10 mouse cellular contexts compared by ENCODE assay signal in the genomic region with DNA sequence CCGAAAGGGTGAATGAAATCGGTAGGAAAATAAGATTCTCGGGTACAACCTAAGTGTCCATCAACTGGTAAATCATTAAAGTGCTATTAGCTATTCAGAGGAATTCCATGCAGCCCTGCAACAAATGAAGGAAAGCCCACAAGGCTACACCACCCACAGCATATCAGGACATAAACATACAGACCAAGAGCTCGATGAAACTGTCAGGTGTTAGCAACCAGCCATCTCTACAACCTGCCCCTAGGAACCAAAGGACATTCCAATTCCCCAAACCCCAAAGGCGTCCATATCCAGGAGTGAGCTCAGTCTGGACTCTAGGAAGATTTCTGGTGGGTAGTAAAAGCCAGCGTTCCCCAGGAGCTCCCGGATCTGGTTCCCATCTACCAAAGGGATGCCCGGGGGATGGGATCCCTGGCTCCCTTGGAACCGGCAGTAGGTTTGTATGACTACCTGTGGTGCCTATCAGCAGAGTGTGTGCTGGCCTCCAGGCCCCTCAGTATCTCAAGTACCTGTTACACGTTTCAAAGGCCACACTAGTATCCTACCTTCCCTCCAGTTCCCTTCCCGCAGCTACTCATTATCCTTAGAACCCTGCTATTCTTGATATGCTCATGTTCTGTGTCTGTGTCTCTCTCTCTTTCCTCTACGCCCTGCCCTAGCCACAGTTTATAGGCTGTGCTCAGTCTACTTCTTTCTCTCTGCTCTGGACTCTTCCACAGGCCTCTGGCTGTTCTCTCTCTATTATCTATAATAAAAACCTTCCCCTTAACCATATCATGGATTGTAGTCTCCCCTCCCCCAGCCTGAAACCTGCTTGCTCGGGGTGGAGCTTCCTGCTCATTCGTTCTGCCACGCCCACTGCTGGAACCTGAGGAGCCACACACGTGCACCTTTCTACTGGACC. TPM values are rescaled to one million over a fixed set of nuclear protein-coding genes. Genes with fewer than 3 reads are reported as not detected.
A peak's percentile ranks its signal among the peaks of the same experiment; 100 is the strongest.
DNase-seq lines count a peak whose midpoint lies in the region; ATAC-seq and TF ChIP-seq lines count a peak whose summit lies in the region.
"Had no signal": no experiment of that assay in that cellular context is flagged by ENCODE, and none has a peak within 500 bp of the region (broad histone marks: within the 10 kb centered on the region; RNA-seq: fewer than 3 reads in every experiment).

No protein-coding gene starts in this region.

- ATAC-seq in embryonic facial prominence, embryonic 11.5 days (replicated peaks; ENCODE audit: insufficient number of reproducible peaks, low FRiP score, low TSS enrichment, low read depth), result peak; percentile 73; the same call in 1 of the 2 replicates
- peak; percentile 95 for ATAC-seq in intestine, embryonic 16.5 days

- no peak overlapping the region for H3K4me2 ChIP-seq in embryonic facial prominence, embryonic 11.5 days (ENCODE audit: low read depth, low read length)
- peak overlapping the region; percentile 36 for H3K4me2 ChIP-seq in intestine, embryonic 16.5 days (ENCODE audit: low read depth, low read length)
- peak overlapping the region; percentile 46 for H3K4me2 ChIP-seq in myocyte (ENCODE audit: low read depth)

- H3K27me3 ChIP-seq in kidney, adult 2 months (replicated peaks; ENCODE audit: control insufficient read depth, insufficient read depth, low read length), result no peaks in the 10 kb centered on the region
- no peaks in the 10 kb centered on the region for H3K27me3 ChIP-seq in embryonic facial prominence, embryonic 11.5 days (ENCODE audit: control insufficient read depth, insufficient read depth, low read length)
- H3K27me3 ChIP-seq in intestine, embryonic 16.5 days (replicated peaks; ENCODE audit: control insufficient read depth, insufficient read depth, low read length), result no peaks in the 10 kb centered on the region
- H3K27me3 ChIP-seq in myocyte (ENCODE audit: control insufficient read depth, insufficient read depth, insufficient read length), result no peaks in the 10 kb centered on the region

- H3K36me3 ChIP-seq in kidney, adult 2 months (ENCODE audit: control insufficient read depth, insufficient read depth, low read length), result no peaks in the 10 kb centered on the region
- H3K36me3 ChIP-seq in embryonic facial prominence, embryonic 11.5 days (replicated peaks; ENCODE audit: control insufficient read depth, insufficient read depth, low read depth, low read length), result no peaks in the 10 kb centered on the region
- no peaks in the 10 kb centered on the region for H3K36me3 ChIP-seq in intestine, embryonic 16.5 days (ENCODE audit: control insufficient read depth, insufficient read depth, low read length)
- H3K36me3 ChIP-seq in myocyte (ENCODE audit: control insufficient read depth, insufficient read depth), result no peaks in the 10 kb centered on the region

- no peak for TF ChIP-seq POLR2A in kidney, adult 2 months (IDR thresholded peaks at IDR 0.05; ENCODE audit: low read depth, low read length)
- no peak for TF ChIP-seq POLR2A in myocyte (IDR thresholded peaks at IDR 0.05; ENCODE audit: insufficient read length, low read depth)

- no peak for TF ChIP-seq CTCF in kidney, adult 2 months (conservative IDR thresholded peaks at IDR 0.05; ENCODE audit: insufficient read depth, insufficient read length, low read depth, low read length)

- peak overlapping the region; percentile 9; the same call in 1 of the 2 replicates for H3K27ac ChIP-seq in kidney, adult 2 months (ENCODE audit: insufficient read depth, low read depth, low read length)
- no peak overlapping the region for H3K27ac ChIP-seq in embryonic facial prominence, embryonic 11.5 days (replicated peaks; ENCODE audit: low read depth, low read length)
- peak overlapping the region; percentile 85 for H3K27ac ChIP-seq in intestine, embryonic 16.5 days (ENCODE audit: low read length)
- H3K27ac ChIP-seq: macrophage had no signal

- H3K4me1 ChIP-seq in kidney, adult 2 months (ENCODE audit: control insufficient read depth, insufficient read depth, low read length), result peaks cover 9% of the 10 kb centered on the region; the same call in 1 of the 2 replicates
- H3K4me1 ChIP-seq in embryonic facial prominence, embryonic 11.5 days (ENCODE audit: control insufficient read depth, insufficient read depth, low read length), result no peaks in the 10 kb centered on the region
- H3K4me1 ChIP-seq in intestine, embryonic 16.5 days (ENCODE audit: control insufficient read depth, insufficient read depth, low read length), result peaks cover 5% of the 10 kb centered on the region; the same call in 1 of the 2 replicates

- 28% methylated on average over 15 of the region's 16 CpGs for WGBS in kidney, adult 2 months
- WGBS in embryonic facial prominence, embryonic 11.5 days, result 35% methylated on average over 14 of the region's 16 CpGs
- 29% methylated on average over 13 of the region's 16 CpGs for WGBS in intestine, embryonic 16.5 days

- no peak for DNase-seq in kidney, adult 2 months
- DNase-seq in kidney, postnatal 14 days, result no peak
- DNase-seq in embryonic facial prominence, embryonic 11.5 days (ENCODE audit: low spot score), result peak; percentile 47
- DNase-seq in adrenal gland, postnatal 36 days, result no peak
- DNase-seq in thymus, postnatal 25 days, result no peak
- DNase-seq: right cerebral cortex, postnatal 14 days had no signal

- no peak overlapping the region for H3K4me3 ChIP-seq in kidney, adult 2 months (ENCODE audit: insufficient read depth, low read depth, low read length)
- H3K4me3 ChIP-seq in embryonic facial prominence, embryonic 11.5 days (ENCODE audit: low read depth, low read length), result no peak overlapping the region
- H3K4me3 ChIP-seq in intestine, embryonic 16.5 days (ENCODE audit: low read length), result peak overlapping the region; percentile 16; the same call in 1 of the 2 replicates
- H3K4me3 ChIP-seq in myocyte, result no peak overlapping the region

- H3K79me2 ChIP-seq in myocyte (ENCODE audit: control insufficient read depth, insufficient read depth), result peaks cover 11% of the 10 kb centered on the region

- H3K9me3 ChIP-seq in embryonic facial prominence, embryonic 11.5 days (replicated peaks; ENCODE audit: control insufficient read depth, low read length), result no peaks in the 10 kb centered on the region
- no peaks in the 10 kb centered on the region for H3K9me3 ChIP-seq in intestine, embryonic 16.5 days (ENCODE audit: control insufficient read depth, low read length)

- H3ac ChIP-seq in myocyte (ENCODE audit: control insufficient read depth, insufficient read length), result no peak overlapping the region

- H3K9ac ChIP-seq in embryonic facial prominence, embryonic 11.5 days (replicated peaks; ENCODE audit: low read length), result peak overlapping the region; percentile 23; the same call in 1 of the 2 replicates
- peak overlapping the region; percentile 39 for H3K9ac ChIP-seq in intestine, embryonic 16.5 days (ENCODE audit: low read depth, low read length)

TF ChIP-seq in myocyte, 11 proteins besides CTCF, POLR2A, EP300 and RAD21:
- no peak for TF ChIP-seq POLR2AphosphoS2 (IDR thresholded peaks at IDR 0.05; ENCODE audit: insufficient read length, low read depth)
- no peak for TF ChIP-seq TCF12 (IDR thresholded peaks at IDR 0.05; ENCODE audit: insufficient read depth, poor library complexity, severe bottlenecking)
- TF ChIP-seq MAX (IDR thresholded peaks at IDR 0.05; ENCODE audit: low read depth), result no peak
- TF ChIP-seq TCF3 (IDR thresholded peaks at IDR 0.05; ENCODE audit: insufficient read length, low read depth), result no peak
- TF ChIP-seq E2F4 (IDR thresholded peaks at IDR 0.05; ENCODE audit: insufficient read depth), result no peak
- TF ChIP-seq SRF (IDR thresholded peaks at IDR 0.05; ENCODE audit: control insufficient read depth, insufficient read length, low read depth), result no peak

RNA-seq across cellular contexts. Expression of a gene that starts 23.4 kb away (rescaled TPM):
- polyA plus RNA-seq in kidney, adult 2 months (2012; rRNA removed), result 83.5 and 116 TPM in 2 replicates
- 772 and 781 TPM in 2 replicates for polyA plus RNA-seq in embryonic facial prominence, embryonic 11.5 days (2014; fragmentation: Nextera tagmentation; extraction: Ambion mirVana)
- 671 and 691 TPM in 2 replicates for polyA plus RNA-seq in intestine, embryonic 16.5 days (2015; fragmentation: Nextera tagmentation; extraction: Ambion mirVana)
- 298 TPM for polyA plus RNA-seq in myocyte (2012; fragmentation: generic; extraction: Trizol)
- total RNA-seq in adrenal gland, postnatal 36 days (2021), result 100 to 1,000 TPM; 436 to 446 TPM

RNA-seq across cellular contexts. Expression of a gene that starts 28.6 kb away (rescaled TPM):
- polyA plus RNA-seq in kidney, adult 2 months (2012; rRNA removed), result not detected in 2 replicates
- not detected in 2 replicates for polyA plus RNA-seq in embryonic facial prominence, embryonic 11.5 days (2014; fragmentation: Nextera tagmentation; extraction: Ambion mirVana)
- 0.26 and 0.31 TPM in 2 replicates for polyA plus RNA-seq in intestine, embryonic 16.5 days (2015; fragmentation: Nextera tagmentation; extraction: Ambion mirVana)
- polyA plus RNA-seq in myocyte (2012; fragmentation: generic; extraction: Trizol), result 0.14 TPM
- total RNA-seq in adrenal gland, postnatal 36 days (2021), result not detected
- total RNA-seq: granulocyte monocyte progenitor cell, adult 5-6 weeks had no signal
- polyA plus RNA-seq: macrophage had no signal

RNA-seq across cellular contexts. Expression of a gene that starts 49.4 kb away (rescaled TPM):
- not detected in 2 replicates for polyA plus RNA-seq in kidney, adult 2 months (2012; rRNA removed)
- polyA plus RNA-seq in embryonic facial prominence, embryonic 11.5 days (2014; fragmentation: Nextera tagmentation; extraction: Ambion mirVana), result not detected in 2 replicates
- polyA plus RNA-seq in intestine, embryonic 16.5 days (2015; fragmentation: Nextera tagmentation; extraction: Ambion mirVana), result 237 and 402 TPM in 2 replicates
- 0.38 TPM for polyA plus RNA-seq in myocyte (2012; fragmentation: generic; extraction: Trizol)
- total RNA-seq in adrenal gland, postnatal 36 days (2021), result not detected
- total RNA-seq: granulocyte monocyte progenitor cell, adult 5-6 weeks had no signal
- polyA plus RNA-seq: macrophage had no signal

Comparison
In these comparisons a context has a peak if more than half of its experiments do, and no peak if none do; other contexts are left out.
1. RNA of a gene that starts 49.4 kb away (polyA plus RNA-seq): 237 to 402 TPM in intestine, embryonic 16.5 days; 0.38 TPM in myocyte (single experiment), not detected in kidney, adult 2 months and not detected in embryonic facial prominence, embryonic 11.5 days; every median in the first group is over 100 times any median in the second.